Mouse (Mus musculus): ENCODE data around the gene Zkscan14. TPM values are rescaled to one million over a fixed set of nuclear protein-coding genes. Genes with fewer than 3 reads are reported as not detected.

The Zkscan14 gene
- polyA plus RNA-seq, 1 experiment from 2014 or later, result 13.9 TPM

DNA sequence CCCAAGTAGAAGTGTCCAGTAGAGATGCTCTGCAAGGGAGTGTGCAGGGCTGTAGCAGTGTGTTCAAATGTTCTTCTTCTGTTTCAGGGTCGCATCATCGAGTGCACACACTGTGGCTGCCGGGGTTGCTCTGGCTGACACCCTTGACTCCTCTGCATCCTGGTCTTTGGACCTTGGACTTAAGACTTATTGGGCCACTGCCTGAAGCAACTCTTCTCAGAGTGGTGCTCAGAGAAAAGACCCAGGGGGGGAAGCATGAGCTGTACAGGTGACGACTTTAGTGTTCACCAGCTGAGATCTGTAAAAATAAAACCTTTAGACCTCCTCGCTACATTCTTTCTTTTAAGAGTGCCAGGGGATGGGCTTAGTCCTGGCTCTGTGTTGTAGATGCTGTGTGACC is 53.9 kb downstream of the Zkscan14 start:
- Histone ChIP-seq H3K9me3 (ENCODE audit: low read length) (no peaks in the 10 kb centered on the region), H3K9ac (replicated peaks; ENCODE audit: low read depth) (no peak overlapping the region), H3K36me3 (ENCODE audit: insufficient read depth, low read length) (peaks cover 67% of the 10 kb centered on the region), H3K4me3 (ENCODE audit: low read depth, low read length) (no peak overlapping the region), H3K4me2 (replicated peaks; ENCODE audit: low read depth, low read length) (no peak overlapping the region), H3K4me1 (ENCODE audit: insufficient read depth, low read depth, low read length) (no peaks in the 10 kb centered on the region), H3K27ac (ENCODE audit: low read length) (no peak overlapping the region), H3K27me3 (replicated peaks; ENCODE audit: insufficient read depth, low read length) (no peaks in the 10 kb centered on the region)
- TF ChIP-seq EP300 (IDR thresholded peaks at IDR 0.05) (no peak), CTCF (IDR thresholded peaks at IDR 0.05) (no peak)
- 89% methylated on average over 5 of the region's 5 CpGs for WGBS
- ATAC-seq, result no peak
- DNase-seq (ENCODE audit: low spot score), result no peak

Other genes with a start within 250 kb of the Zkscan14 start
- 12.5 and 13.2 TPM in 2 replicates for gene Smurf1, start 236.0 kb downstream of the Zkscan14 start, polyA plus RNA-seq (2015; fragmentation: Nextera tagmentation; extraction: Ambion mirVana)
- gene Gm4871, start 169.1 kb downstream of the Zkscan14 start, polyA plus RNA-seq (2015; fragmentation: Nextera tagmentation; extraction: Ambion mirVana), result not detected in 2 replicates
- gene 1700018F24Rik, start 158.9 kb downstream of the Zkscan14 start, polyA plus RNA-seq (2015; fragmentation: Nextera tagmentation; extraction: Ambion mirVana), result 0.56 and 0.73 TPM in 2 replicates
- gene Arpc1a, start 118.0 kb downstream of the Zkscan14 start, polyA plus RNA-seq (2015; fragmentation: Nextera tagmentation; extraction: Ambion mirVana), result 127 and 129 TPM in 2 replicates
- not detected in 2 replicates for gene Kpna7, start 117.8 kb downstream of the Zkscan14 start, polyA plus RNA-seq (2015; fragmentation: Nextera tagmentation; extraction: Ambion mirVana)
- 451 and 467 TPM in 2 replicates for gene Arpc1b, start 87.7 kb downstream of the Zkscan14 start, polyA plus RNA-seq (2015; fragmentation: Nextera tagmentation; extraction: Ambion mirVana)
- 47.9 and 51.1 TPM in 2 replicates for gene Pdap1, start 61.6 kb downstream of the Zkscan14 start, polyA plus RNA-seq (2015; fragmentation: Nextera tagmentation; extraction: Ambion mirVana)
- gene Bud31, start 61.5 kb downstream of the Zkscan14 start, polyA plus RNA-seq (2015; fragmentation: Nextera tagmentation; extraction: Ambion mirVana), result 152 TPM in 2 replicates
- gene Ptcd1, start 34.8 kb downstream of the Zkscan14 start, polyA plus RNA-seq (2015; fragmentation: Nextera tagmentation; extraction: Ambion mirVana), result 12.0 and 13.0 TPM in 2 replicates
- 22.9 and 25.9 TPM in 2 replicates for gene Cpsf4, start 34.7 kb downstream of the Zkscan14 start, polyA plus RNA-seq (2015; fragmentation: Nextera tagmentation; extraction: Ambion mirVana)
- 374 and 396 TPM in 2 replicates for gene Atp5j2, start 9.8 kb downstream of the Zkscan14 start, polyA plus RNA-seq (2015; fragmentation: Nextera tagmentation; extraction: Ambion mirVana)
- gene Zkscan5, start 2.7 kb upstream of the Zkscan14 start, polyA plus RNA-seq (2015; fragmentation: Nextera tagmentation; extraction: Ambion mirVana), result 7.5 and 8.1 TPM in 2 replicates
- 27.6 and 32.1 TPM in 2 replicates for gene Zfp655, start 29.8 kb upstream of the Zkscan14 start, polyA plus RNA-seq (2015; fragmentation: Nextera tagmentation; extraction: Ambion mirVana)
- 0.51 and 0.54 TPM in 2 replicates for gene Zscan25, start 78.6 kb upstream of the Zkscan14 start, polyA plus RNA-seq (2015; fragmentation: Nextera tagmentation; extraction: Ambion mirVana)
- gene Cyp3a57, start 143.4 kb upstream of the Zkscan14 start, polyA plus RNA-seq (2015; fragmentation: Nextera tagmentation; extraction: Ambion mirVana), result not detected in 2 replicates